Mouse (Mus musculus): ENCODE measurements around the gene Dph2. TPM values are rescaled to one million over a fixed set of nuclear protein-coding genes. Genes with fewer than 3 reads are reported as not detected.
A peak's percentile ranks its signal among the peaks of the same experiment; 100 is the strongest.

Gene Dph2
- polyA plus RNA-seq, 1 experiment from 2014 or later, result 10.6 TPM

DNA sequence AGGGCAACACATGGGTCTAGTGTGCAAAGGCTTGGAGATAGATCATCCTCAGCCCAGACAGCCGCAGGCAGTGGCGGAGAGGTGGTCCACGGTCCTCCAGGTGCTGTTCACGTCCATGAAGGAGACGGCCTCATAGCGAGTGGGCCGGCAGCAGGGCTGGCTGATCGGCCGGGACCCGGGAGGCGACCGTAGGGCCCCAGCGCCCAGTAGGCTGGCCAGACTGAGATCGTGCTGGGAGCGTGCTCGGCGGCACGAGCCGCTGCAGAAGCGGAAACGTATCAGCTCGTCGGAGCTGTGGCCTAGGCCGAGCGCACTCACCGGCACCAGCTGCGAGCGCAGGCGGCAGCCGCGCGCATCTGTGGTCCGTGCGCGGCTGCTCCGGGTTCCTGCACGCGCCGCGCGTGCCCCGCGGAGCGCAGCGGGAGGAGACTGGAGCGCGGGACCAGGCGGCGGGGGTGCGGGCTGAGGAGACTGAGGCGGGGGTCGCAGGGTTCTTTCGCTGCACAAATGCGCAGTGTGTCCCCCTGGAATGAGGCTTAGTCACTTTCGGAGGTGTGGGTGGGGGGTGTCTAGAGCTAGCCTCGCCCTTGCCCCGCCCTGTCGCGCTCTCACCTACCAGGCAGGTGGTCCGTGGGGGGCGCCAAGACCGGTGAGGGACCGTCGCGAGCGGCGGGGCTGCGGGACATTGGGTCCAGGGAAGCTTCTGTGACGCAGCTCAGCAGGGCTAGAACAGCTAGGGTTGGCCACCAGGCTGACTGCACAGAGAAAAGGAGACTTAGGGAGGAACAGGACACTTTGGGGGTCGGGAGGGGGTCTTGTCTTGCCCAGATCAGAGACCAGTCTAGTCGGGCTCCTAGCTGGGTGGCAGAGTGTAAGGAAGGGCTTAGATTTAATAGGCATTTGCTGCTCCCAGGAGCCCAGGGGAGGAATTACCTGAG is 35.0 kb upstream of the Dph2 start:
- peak; percentile 48; the same call in 1 of the 2 replicates for ATAC-seq (ENCODE audit: insufficient number of reproducible peaks, insufficient read depth, low FRiP score, low read depth)
- Histone ChIP-seq H3K27me3 (ENCODE audit: control insufficient read depth, insufficient read depth, low read length) (peaks cover 42% of the 10 kb centered on the region), H3K4me3 (ENCODE audit: control insufficient read depth in 1 of 2, insufficient read depth in 1 of 2, low read depth in 1 of 2, low read length in 2 of 2) (peak overlapping the region; percentile 41 to 55), H3K27ac (replicated peaks in 1 of 2; ENCODE audit: control insufficient read depth in 1 of 2, insufficient read depth in 1 of 2, low read depth in 2 of 2, low read length in 2 of 2) (no peak overlapping the region), H3K36me3 (ENCODE audit: control insufficient read depth, insufficient read depth, low read length) (0 out of 2 replicates have a peak, but pooled peaks cover 1% of the 10 kb centered on the region), H3K9ac (ENCODE audit: low read length) (peak overlapping the region; percentile 64), H3K4me2 (ENCODE audit: low read length) (peak overlapping the region; percentile 77), H3K9me3 (ENCODE audit: control insufficient read depth, low read length) (0 out of 2 replicates have a peak, but pooled peaks cover 3% of the 10 kb centered on the region), H3K4me1 (ENCODE audit: control insufficient read depth in 2 of 2, insufficient read depth in 2 of 2, low read length in 2 of 2) (peaks cover 30 to 38% of the 10 kb centered on the region in 2 experiments)
- 1% methylated on average over 70 of the region's 71 CpGs for WGBS

DNA sequence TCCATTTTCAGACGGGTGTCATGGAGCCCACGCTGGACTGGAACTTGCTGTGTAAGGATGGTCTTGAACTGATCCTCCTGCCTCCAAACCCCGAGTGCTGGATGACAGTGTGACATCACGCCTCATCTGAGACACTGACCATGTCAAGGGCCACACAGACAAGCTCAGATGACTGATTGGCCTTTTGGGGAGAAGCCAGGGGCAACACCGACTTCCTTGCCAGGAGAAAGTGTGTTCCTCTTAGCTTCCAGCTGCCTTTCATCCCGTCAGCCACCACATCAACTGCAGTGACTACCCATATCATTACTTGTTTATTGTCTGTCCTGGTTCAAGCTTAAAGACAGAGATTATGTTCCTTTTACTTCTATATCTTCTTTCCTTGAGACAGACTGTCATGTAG is 33.1 kb upstream of the Dph2 start:
- no peaks in the 10 kb centered on the region for H3K36me3 ChIP-seq (ENCODE audit: control insufficient read depth, insufficient read depth, low read length)
- no peak overlapping the region for H3K27ac ChIP-seq (replicated peaks in 1 of 2; ENCODE audit: control insufficient read depth in 1 of 2, insufficient read depth in 1 of 2, low read depth in 2 of 2, low read length in 2 of 2)
- WGBS, result 66% methylated on average over 4 of the region's 6 CpGs
- H3K4me3 ChIP-seq (ENCODE audit: control insufficient read depth in 1 of 2, insufficient read depth in 1 of 2, low read depth in 1 of 2, low read length in 2 of 2), result no peak overlapping the region
- H3K9ac ChIP-seq (ENCODE audit: low read length), result no peak overlapping the region
- H3K4me1 ChIP-seq (ENCODE audit: control insufficient read depth in 2 of 2, insufficient read depth in 2 of 2, low read length in 2 of 2), result peaks cover 32 to 38% of the 10 kb centered on the region in 2 experiments
- peaks cover 35% of the 10 kb centered on the region for H3K27me3 ChIP-seq (ENCODE audit: control insufficient read depth, insufficient read depth, low read length)
- no peak for ATAC-seq (ENCODE audit: insufficient number of reproducible peaks, insufficient read depth, low FRiP score, low read depth)
- H3K9me3 ChIP-seq (ENCODE audit: control insufficient read depth, low read length), result no peaks in the 10 kb centered on the region
- H3K4me2 ChIP-seq (ENCODE audit: low read length), result no peak overlapping the region

GRCm38 (mm10) chr4:117923450-117923849 is 31.6 kb upstream of the Dph2 start:
- WGBS, result 4% methylated on average over 2 of the region's 2 CpGs
- H3K27me3 ChIP-seq (ENCODE audit: control insufficient read depth, insufficient read depth, low read length), result peaks cover 30% of the 10 kb centered on the region
- peak overlapping the region in 1 of 2 experiments; percentile 39; a peak in 1 of 4 replicates for H3K27ac ChIP-seq (replicated peaks in 1 of 2; ENCODE audit: control insufficient read depth in 1 of 2, insufficient read depth in 1 of 2, low read depth in 2 of 2, low read length in 2 of 2)
- H3K36me3 ChIP-seq (ENCODE audit: control insufficient read depth, insufficient read depth, low read length), result no peaks in the 10 kb centered on the region
- H3K4me2 ChIP-seq (ENCODE audit: low read length), result no peak overlapping the region
- no peak overlapping the region for H3K4me3 ChIP-seq (ENCODE audit: control insufficient read depth in 1 of 2, insufficient read depth in 1 of 2, low read depth in 1 of 2, low read length in 2 of 2)
- H3K9me3 ChIP-seq (ENCODE audit: control insufficient read depth, low read length), result no peaks in the 10 kb centered on the region
- peaks cover 27 to 30% of the 10 kb centered on the region in 2 experiments for H3K4me1 ChIP-seq (ENCODE audit: control insufficient read depth in 2 of 2, insufficient read depth in 2 of 2, low read length in 2 of 2)
- ATAC-seq (ENCODE audit: insufficient number of reproducible peaks, insufficient read depth, low FRiP score, low read depth), result peak; percentile 37
- H3K9ac ChIP-seq (ENCODE audit: low read length), result no peak overlapping the region

- Histone ChIP-seq H3K4me3 (ENCODE audit: control insufficient read depth in 1 of 2, insufficient read depth in 1 of 2, low read depth in 1 of 2, low read length in 2 of 2) (no peak overlapping the region), H3K9ac (ENCODE audit: low read length) (no peak overlapping the region), H3K27ac (replicated peaks in 1 of 2; ENCODE audit: control insufficient read depth in 1 of 2, insufficient read depth in 1 of 2, low read depth in 2 of 2, low read length in 2 of 2) (no peak overlapping the region), H3K27me3 (ENCODE audit: control insufficient read depth, insufficient read depth, low read length) (peaks cover 12% of the 10 kb centered on the region; the same call in 1 of the 2 replicates), H3K4me2 (ENCODE audit: low read length) (no peak overlapping the region), H3K9me3 (ENCODE audit: control insufficient read depth, low read length) (no peaks in the 10 kb centered on the region), H3K36me3 (ENCODE audit: control insufficient read depth, insufficient read depth, low read length) (no peaks in the 10 kb centered on the region), H3K4me1 (ENCODE audit: control insufficient read depth in 2 of 2, insufficient read depth in 2 of 2, low read length in 2 of 2) (peaks cover 36% of the 10 kb centered on the region in 2 experiments)
- WGBS, result 88% methylated on average over 2 of the region's 2 CpGs
- ATAC-seq (ENCODE audit: insufficient number of reproducible peaks, insufficient read depth, low FRiP score, low read depth), result no peak
These were observed 29.5 kb upstream of the Dph2 start for GRCm38 (mm10) chr4:117921358-117921757.

- Histone ChIP-seq H3K27me3 (ENCODE audit: control insufficient read depth, insufficient read depth, low read length) (no peaks in the 10 kb centered on the region), H3K4me2 (ENCODE audit: low read length) (no peak overlapping the region), H3K9me3 (ENCODE audit: control insufficient read depth, low read length) (no peaks in the 10 kb centered on the region), H3K27ac (replicated peaks in 1 of 2; ENCODE audit: control insufficient read depth in 1 of 2, insufficient read depth in 1 of 2, low read depth in 2 of 2, low read length in 2 of 2) (peak overlapping the region; percentile 61 to 68; a peak in 3 of 4 replicates), H3K9ac (ENCODE audit: low read length) (peak overlapping the region; percentile 27; the same call in 1 of the 2 replicates), H3K4me1 (ENCODE audit: control insufficient read depth in 2 of 2, insufficient read depth in 2 of 2, low read length in 2 of 2) (peaks cover 36 to 37% of the 10 kb centered on the region in 2 experiments), H3K4me3 (ENCODE audit: control insufficient read depth in 1 of 2, insufficient read depth in 1 of 2, low read depth in 1 of 2, low read length in 2 of 2) (no peak overlapping the region), H3K36me3 (ENCODE audit: control insufficient read depth, insufficient read depth, low read length) (no peaks in the 10 kb centered on the region)
- ATAC-seq (ENCODE audit: insufficient number of reproducible peaks, insufficient read depth, low FRiP score, low read depth), result no peak
- 57% methylated on average over 5 of the region's 5 CpGs for WGBS
These were observed 26.9 kb upstream of the Dph2 start for GRCm38 (mm10) chr4:117918762-117919161.

DNA sequence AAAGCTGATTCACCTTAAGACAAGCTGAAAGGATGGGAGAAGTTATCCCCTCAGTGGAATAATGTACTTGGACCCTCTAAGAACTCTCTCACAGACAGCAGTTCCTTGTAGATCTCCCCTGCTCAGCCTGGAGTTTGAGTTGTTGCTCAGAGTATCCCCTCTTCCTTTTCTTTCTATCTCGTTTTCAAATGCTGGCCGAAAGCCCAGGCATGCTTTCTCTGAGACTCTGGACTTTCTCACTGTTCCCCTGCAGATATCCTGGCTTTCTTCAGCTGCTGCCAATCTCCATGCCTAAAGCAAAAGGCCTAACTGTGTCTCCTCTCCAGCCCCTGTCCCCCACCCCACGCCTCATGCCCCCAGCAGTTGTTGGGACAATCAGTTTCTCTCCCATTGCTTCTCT is 26.4 kb upstream of the Dph2 start:
- Histone ChIP-seq H3K27ac (replicated peaks in 1 of 2; ENCODE audit: control insufficient read depth in 1 of 2, insufficient read depth in 1 of 2, low read depth in 2 of 2, low read length in 2 of 2) (peak overlapping the region; percentile 61 to 76), H3K36me3 (ENCODE audit: control insufficient read depth, insufficient read depth, low read length) (no peaks in the 10 kb centered on the region), H3K9ac (ENCODE audit: low read length) (no peak overlapping the region; the same call in 1 of the 2 replicates), H3K9me3 (ENCODE audit: control insufficient read depth, low read length) (no peaks in the 10 kb centered on the region), H3K27me3 (ENCODE audit: control insufficient read depth, insufficient read depth, low read length) (no peaks in the 10 kb centered on the region), H3K4me1 (ENCODE audit: control insufficient read depth in 2 of 2, insufficient read depth in 2 of 2, low read length in 2 of 2) (peaks cover 37 to 40% of the 10 kb centered on the region in 2 experiments), H3K4me3 (ENCODE audit: control insufficient read depth in 1 of 2, insufficient read depth in 1 of 2, low read depth in 1 of 2, low read length in 2 of 2) (no peak overlapping the region), H3K4me2 (ENCODE audit: low read length) (no peak overlapping the region)
- ATAC-seq (ENCODE audit: insufficient number of reproducible peaks, insufficient read depth, low FRiP score, low read depth), result no peak
- 4% methylated on average over 3 of the region's 3 CpGs for WGBS

DNA sequence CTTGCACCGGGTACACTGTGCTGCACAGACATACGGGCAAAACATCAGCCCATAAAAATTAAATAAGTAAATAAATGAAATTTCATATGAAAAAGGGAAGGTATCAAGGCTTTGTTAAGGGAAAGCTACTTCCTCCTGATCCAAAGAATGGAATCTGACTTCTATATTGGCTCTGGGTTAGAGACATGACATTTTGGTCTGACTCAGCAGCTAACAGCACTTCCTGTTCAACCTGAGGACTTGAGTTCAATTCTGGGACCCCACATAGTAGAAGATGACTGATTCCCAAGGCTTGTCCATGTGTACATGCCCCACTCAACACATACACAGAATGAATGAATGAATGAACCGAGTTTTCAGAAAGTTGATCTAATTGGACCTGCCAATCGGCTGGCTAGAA is 26.0 kb upstream of the Dph2 start:
- WGBS, result 83% methylated on average over 4 of the region's 4 CpGs
- H3K4me1 ChIP-seq (ENCODE audit: control insufficient read depth in 2 of 2, insufficient read depth in 2 of 2, low read length in 2 of 2), result peaks cover 37 to 40% of the 10 kb centered on the region in 2 experiments
- no peak overlapping the region for H3K4me2 ChIP-seq (ENCODE audit: low read length)

More for the DNA sequence above, 26.0 kb upstream of the Dph2 start:
- no peak for ATAC-seq (ENCODE audit: insufficient number of reproducible peaks, insufficient read depth, low FRiP score, low read depth)
- peak overlapping the region; percentile 61 to 76 for H3K27ac ChIP-seq (replicated peaks in 1 of 2; ENCODE audit: control insufficient read depth in 1 of 2, insufficient read depth in 1 of 2, low read depth in 2 of 2, low read length in 2 of 2)
- no peak overlapping the region for H3K4me3 ChIP-seq (ENCODE audit: control insufficient read depth in 1 of 2, insufficient read depth in 1 of 2, low read depth in 1 of 2, low read length in 2 of 2)
- H3K36me3 ChIP-seq (ENCODE audit: control insufficient read depth, insufficient read depth, low read length), result 0 out of 2 replicates have a peak, but pooled peaks cover 2% of the 10 kb centered on the region
- H3K9me3 ChIP-seq (ENCODE audit: control insufficient read depth, low read length), result no peaks in the 10 kb centered on the region
- no peaks in the 10 kb centered on the region for H3K27me3 ChIP-seq (ENCODE audit: control insufficient read depth, insufficient read depth, low read length)
- no peak overlapping the region; the same call in 1 of the 2 replicates for H3K9ac ChIP-seq (ENCODE audit: low read length)
